Mouse (Mus musculus) hindbrain, embryonic 11.5 days (tissue): ENCODE data around the gene Atxn7l1. TPM values are rescaled to one million over a fixed set of nuclear protein-coding genes. Genes with fewer than 3 reads are reported as not detected.
"Not testable (repeated sequence)": the region's sequence is repeated elsewhere in the genome, so short reads cannot be mapped to it uniquely, and the experiment has no call there.

Experiments
- ATAC-seq: fragments of 200-750 bp; cut with Nextera tagmentation; 2 replicates; pipeline ENCODE4 v1.8.0; 2017; ENCODE audit warnings: mild to moderate bottlenecking, moderate TSS enrichment, moderate library complexity; ENCODE audit not compliant: low FRiP score
- DNase-seq: peaks from one replicate; pipeline ENCODE4 v3.0.0-alpha.2; 2015; ENCODE audit warnings: low spot score
- H3K27ac ChIP-seq: fragments of 300-500 bp; sonication (generic); 2 replicates; pipeline ENCODE4 v1.5.1; 2014; ENCODE audit warnings: mild to moderate bottlenecking, low read depth, low read length
- H3K27me3 ChIP-seq: fragments of 300-500 bp; sonication (generic); 2 replicates; pipeline ENCODE4 v1.6.1; 2014; ENCODE audit warnings: mild to moderate bottlenecking, low read length, moderate library complexity, mixed read lengths; ENCODE audit not compliant: control insufficient read depth, insufficient read depth
- H3K36me3 ChIP-seq: fragments of 300-500 bp; sonication (generic); 2 replicates; pipeline ENCODE4 v1.6.1; 2014; ENCODE audit warnings: mild to moderate bottlenecking, low read length, moderate library complexity, mixed read lengths; ENCODE audit not compliant: control insufficient read depth, insufficient read depth
- H3K4me1 ChIP-seq: fragments of 300-500 bp; sonication (generic); replicated peaks from 2 replicates; pipeline ENCODE4 v1.6.1; 2014; ENCODE audit warnings: low read length, mixed read lengths; ENCODE audit not compliant: control insufficient read depth, insufficient read depth
- H3K4me2 ChIP-seq: fragments of 300-500 bp; sonication (generic); replicated peaks from 2 replicates; pipeline ENCODE4 v1.6.1; 2014; ENCODE audit warnings: mild to moderate bottlenecking, low read depth, low read length
- H3K4me3 ChIP-seq: fragments of 300-500 bp; sonication (generic); 2 replicates; pipeline ENCODE4 v1.5.1; 2014; ENCODE audit warnings: low read depth, low read length
- H3K9ac ChIP-seq: fragments of 300-500 bp; sonication (generic); 2 replicates; pipeline ENCODE4 v1.6.1; 2014; ENCODE audit warnings: low read depth, low read length
- H3K9me3 ChIP-seq: fragments of 300-500 bp; sonication (generic); 2 replicates; pipeline ENCODE4 v1.6.1; 2016; ENCODE audit warnings: low read length; ENCODE audit not compliant: control insufficient read depth
- WGBS: fragments of 180-500 bp; shearing (Covaris S2); extraction: QIAGEN DNeasy Blood & Tissue Kit; methylation state at CpG from one replicate; pipeline ENCODE4 v1.1.7; 2014; 5-methylcytosine and 5-hydroxymethylcytosine counted together
- polyA plus RNA-seq: library from polyadenylated mRNA; unstranded; fragments of >200 nt; fragmentation: Nextera tagmentation; extraction: Ambion mirVana; gene quantifications from 2 replicates; pipeline ENCODE4 v1.2.1, GENCODE M21; 2014

The Atxn7l1 gene
- polyA plus RNA-seq, 1 experiment from 2014 or later = 21.1 TPM

GRCm38 (mm10) chr12:33160406-33160805, 12.9 kb downstream of the Atxn7l1 start:
- DNase-seq (no peak), ATAC-seq (no peak)
- Histone ChIP-seq H3K27me3 (no peaks in the 10 kb centered on the region), H3K9me3 (no peaks in the 10 kb centered on the region), H3K4me1 (no peaks in the 10 kb centered on the region), H3K9ac (no peak overlapping the region), H3K4me2 (no peak overlapping the region), H3K4me3 (no peak overlapping the region), H3K27ac (no peak overlapping the region), H3K36me3 (no peaks in the 10 kb centered on the region)
- 84% methylated on average over 7 of the region's 7 CpGs for WGBS

GRCm38 (mm10) chr12:33162541-33162940, 15.0 kb downstream of the Atxn7l1 start:
- Histone ChIP-seq H3K36me3 (no peaks in the 10 kb centered on the region), H3K4me1 (no peaks in the 10 kb centered on the region), H3K4me2 (no peak overlapping the region), H3K27ac (no peak overlapping the region), H3K27me3 (no peaks in the 10 kb centered on the region), H3K9ac (no peak overlapping the region), H3K4me3 (no peak overlapping the region), H3K9me3 (no peaks in the 10 kb centered on the region)
- peak; percentile 17 for DNase-seq
- peak; percentile 25; the same call in 1 of the 2 replicates for ATAC-seq
- WGBS = 51% methylated on average over 12 of the region's 12 CpGs

- not testable (repeated sequence) for ATAC-seq, H3K9ac ChIP-seq, H3K9me3 ChIP-seq, H3K4me1 ChIP-seq, H3K27me3 ChIP-seq, DNase-seq, H3K36me3 ChIP-seq, H3K4me2 ChIP-seq, H3K4me3 ChIP-seq, H3K27ac ChIP-seq
- WGBS = 93% methylated on average over 5 of the region's 5 CpGs
These were observed 16.5 kb downstream of the Atxn7l1 start for GRCm38 (mm10) chr12:33164019-33164418.

GRCm38 (mm10) chr12:33166712-33167111, 19.2 kb downstream of the Atxn7l1 start:
- H3K4me1 ChIP-seq = no peaks in the 10 kb centered on the region
- H3K4me3 ChIP-seq = no peak overlapping the region
- H3K27ac ChIP-seq = no peak overlapping the region
- H3K36me3 ChIP-seq = no peaks in the 10 kb centered on the region
- DNase-seq (no peak), ATAC-seq (no peak)
- no peak overlapping the region for H3K4me2 ChIP-seq
- H3K9ac ChIP-seq = no peak overlapping the region
- WGBS = 61% methylated on average over 8 of the region's 8 CpGs
- H3K9me3 ChIP-seq = no peaks in the 10 kb centered on the region
- no peaks in the 10 kb centered on the region for H3K27me3 ChIP-seq

GRCm38 (mm10) chr12:33167545-33167944, 20.1 kb downstream of the Atxn7l1 start:
- no peaks in the 10 kb centered on the region for H3K4me1 ChIP-seq
- H3K27ac ChIP-seq = no peak overlapping the region
- no peak overlapping the region for H3K9ac ChIP-seq
- H3K4me2 ChIP-seq = no peak overlapping the region
- DNase-seq (no peak), ATAC-seq (no peak)
- H3K9me3 ChIP-seq = no peaks in the 10 kb centered on the region
- no peak overlapping the region for H3K4me3 ChIP-seq
- no peaks in the 10 kb centered on the region for H3K27me3 ChIP-seq
- H3K36me3 ChIP-seq = no peaks in the 10 kb centered on the region
- WGBS = 92% methylated on average over 5 of the region's 5 CpGs

- H3K36me3 ChIP-seq = no peaks in the 10 kb centered on the region
- DNase-seq = no peak
- H3K9ac ChIP-seq = no peak overlapping the region
- H3K4me3 ChIP-seq = no peak overlapping the region
- no peaks in the 10 kb centered on the region for H3K9me3 ChIP-seq
- 95% methylated on average over 2 of the region's 2 CpGs for WGBS
- ATAC-seq = no peak
- no peak overlapping the region for H3K27ac ChIP-seq
- no peaks in the 10 kb centered on the region for H3K4me1 ChIP-seq
- H3K4me2 ChIP-seq = no peak overlapping the region
- H3K27me3 ChIP-seq = no peaks in the 10 kb centered on the region
These were observed 21.0 kb downstream of the Atxn7l1 start for GRCm38 (mm10) chr12:33168491-33168890.

- Histone ChIP-seq H3K9ac (no peak overlapping the region), H3K36me3 (no peaks in the 10 kb centered on the region), H3K9me3 (no peaks in the 10 kb centered on the region), H3K27me3 (no peaks in the 10 kb centered on the region), H3K4me1 (no peaks in the 10 kb centered on the region), H3K4me2 (no peak overlapping the region), H3K4me3 (no peak overlapping the region), H3K27ac (no peak overlapping the region)
- 92% methylated on average over 11 of the region's 11 CpGs for WGBS
- ATAC-seq (no peak), DNase-seq (no peak)
These were observed 22.4 kb downstream of the Atxn7l1 start for GRCm38 (mm10) chr12:33169777-33170494.

- Histone ChIP-seq H3K27me3 (no peaks in the 10 kb centered on the region), H3K36me3 (no peaks in the 10 kb centered on the region), H3K4me3 (no peak overlapping the region), H3K27ac (no peak overlapping the region), H3K9ac (no peak overlapping the region), H3K4me1 (no peaks in the 10 kb centered on the region), H3K4me2 (no peak overlapping the region), H3K9me3 (no peaks in the 10 kb centered on the region)
- DNase-seq (no peak), ATAC-seq (no peak)
- whole genome bisulfite sequencing = 96% methylated on average over 7 of the region's 7 CpGs
These were observed 23.3 kb downstream of the Atxn7l1 start for GRCm38 (mm10) chr12:33170822-33171221.

- no peaks in the 10 kb centered on the region for H3K27me3 ChIP-seq
- no peaks in the 10 kb centered on the region for H3K36me3 ChIP-seq
- H3K4me2 ChIP-seq = no peak overlapping the region
- no peaks in the 10 kb centered on the region for H3K9me3 ChIP-seq
- 84% methylated on average over 9 of the region's 9 CpGs for WGBS
- no peak overlapping the region for H3K4me3 ChIP-seq
- no peaks in the 10 kb centered on the region for H3K4me1 ChIP-seq
- H3K27ac ChIP-seq = no peak overlapping the region
- ATAC-seq (no peak), DNase-seq (no peak)
- no peak overlapping the region for H3K9ac ChIP-seq
These were observed 25.4 kb downstream of the Atxn7l1 start for GRCm38 (mm10) chr12:33172926-33173325.
